Mouse (Mus musculus): ENCODE results near the gene Ovca2.

DNA sequence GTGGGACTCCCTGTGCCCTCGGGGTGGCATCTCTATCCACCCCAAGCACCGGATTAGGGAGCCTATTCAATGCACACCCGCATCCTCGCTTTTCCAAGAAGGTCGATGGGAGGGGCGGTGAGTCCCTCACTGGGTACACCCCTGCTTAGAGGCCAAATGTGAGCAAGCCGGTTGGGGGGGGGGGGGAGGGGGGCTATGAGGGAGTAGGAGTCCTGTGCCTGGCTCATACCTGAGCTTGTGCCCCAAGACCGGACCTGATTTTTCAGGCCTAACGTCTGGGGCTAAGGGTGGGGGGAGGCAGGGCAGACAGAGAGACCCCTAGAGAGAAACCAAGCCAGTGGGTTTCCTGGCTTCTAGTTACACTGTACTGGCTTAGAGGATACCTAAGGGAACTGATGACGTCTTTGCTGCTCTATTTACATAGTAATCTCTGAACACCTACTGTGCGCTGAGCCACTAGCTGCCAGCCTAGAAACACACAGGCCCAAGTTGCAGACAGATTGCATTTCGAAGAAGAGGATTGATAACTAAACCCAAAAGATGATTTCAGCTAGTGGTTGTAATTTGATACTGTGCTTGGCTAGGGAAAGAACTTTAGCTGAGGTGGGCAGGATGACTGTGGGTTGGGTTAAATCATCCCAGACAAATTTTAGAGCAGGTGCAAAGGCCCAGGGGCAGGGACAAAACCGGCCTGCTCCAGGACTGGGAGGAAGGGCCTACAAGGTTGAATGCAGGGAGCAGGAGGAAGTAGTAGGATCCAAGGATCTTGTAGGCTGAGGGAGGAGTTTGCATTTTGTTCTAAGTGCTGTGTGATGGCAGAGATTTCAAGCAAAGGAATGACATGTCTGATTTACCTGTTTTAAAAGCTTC lies 35.7 kb upstream of the Ovca2 start:
- TF ChIP-seq POLR2A (IDR thresholded peaks at IDR 0.05; ENCODE audit: extremely low read depth, insufficient read depth, low read length) (no peak), CTCF (IDR thresholded peaks at IDR 0.05; ENCODE audit: extremely low read depth, insufficient read depth, low read length) (no peak)
